In the genomic region with DNA sequence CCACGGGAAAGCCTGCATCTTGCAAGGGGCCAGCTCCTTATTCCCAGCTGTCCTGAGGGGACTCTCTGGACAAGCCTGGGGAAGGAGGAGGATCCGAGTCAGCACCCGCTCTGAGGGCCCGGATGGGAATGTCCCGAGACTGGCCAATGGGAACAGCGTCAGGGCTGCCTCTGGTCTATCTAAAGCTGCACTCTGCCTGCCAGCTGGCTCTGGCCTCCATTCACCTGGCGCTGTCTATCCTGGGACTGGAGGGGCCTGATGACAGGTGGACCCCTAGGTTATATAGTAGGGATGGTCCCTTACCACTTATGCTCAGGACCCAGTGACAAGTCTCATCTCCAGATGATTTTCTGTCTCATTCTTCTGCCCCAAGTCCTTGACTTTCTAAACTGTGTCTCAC, we compare ENCODE assay signal across 1 mouse cellular context.
TF ChIP-seq lines count a peak whose summit lies in the region.

No protein-coding gene starts in this region.

TF ChIP-seq in myocyte, 11 proteins besides CTCF, POLR2A, EP300 and RAD21:
- TF ChIP-seq TCF3 (IDR thresholded peaks at IDR 0.05; ENCODE audit: insufficient read length, low read depth) (no peak), POLR2AphosphoS2 (IDR thresholded peaks at IDR 0.05; ENCODE audit: insufficient read length, low read depth) (no peak), SRF (IDR thresholded peaks at IDR 0.05; ENCODE audit: control insufficient read depth, insufficient read length, low read depth) (no peak), MYOD1 (IDR thresholded peaks at IDR 0.05; ENCODE audit: control insufficient read depth in 1 of 3, insufficient read length in 2 of 3, low read depth in 2 of 3) (peak in 2 of 3 experiments; percentile 40 to 64), MYOG (IDR thresholded peaks at IDR 0.05; ENCODE audit: control insufficient read depth in 1 of 3, insufficient read depth in 1 of 3, insufficient read length in 2 of 3, low read depth in 2 of 3) (no peak)
